Mouse (Mus musculus) liver, embryonic 14.5 days (tissue): ENCODE measurements around the gene Nop2. TPM values are rescaled to one million over a fixed set of nuclear protein-coding genes. Genes with fewer than 3 reads are reported as not detected.

Experiments used
- ATAC-seq: fragments of 200-750 bp; cut with Nextera tagmentation; 2 replicates; pipeline ENCODE4 v1.8.0; 2017; ENCODE audit warnings: moderate number of reproducible peaks, mild to moderate bottlenecking, moderate library complexity; ENCODE audit not compliant: insufficient read depth
- DNase-seq, 3 experiments: peaks; one replicate each; pipeline ENCODE4 v3.0.0-alpha.2; 2012 to 2013; ENCODE audit warnings: low read depth in 3 of 3, low spot score in 3 of 3
- H3K27ac ChIP-seq: fragments of 300-500 bp; sonication (generic); 2 replicates; pipeline ENCODE4 v1.5.1; 2014; ENCODE audit warnings: moderate library complexity, mild to moderate bottlenecking, control low read depth, inconsistent platforms
- H3K27me3 ChIP-seq: fragments of 300-500 bp; sonication (generic); 2 replicates; pipeline ENCODE4 v1.6.1; 2014; ENCODE audit warnings: mild to moderate bottlenecking, low read length, moderate library complexity; ENCODE audit not compliant: control insufficient read depth, insufficient read depth
- H3K36me3 ChIP-seq: fragments of 300-500 bp; sonication (generic); replicated peaks from 2 replicates; pipeline ENCODE4 v1.6.1; 2014; ENCODE audit warnings: low read depth; ENCODE audit not compliant: control insufficient read depth, insufficient read depth
- H3K4me1 ChIP-seq, 2 experiments: fragments of 200-500 bp in 1 of 2; fragments of 300-500 bp in 1 of 2; sonication (generic) in 1 of 2; replicated peaks; 2 replicates each; pipeline ENCODE4 v1.6.1; 2012 to 2014; ENCODE audit warnings: antibody characterized with exemption in 1 of 2, inconsistent platforms in 1 of 2, low read length in 1 of 2; ENCODE audit not compliant: control insufficient read depth in 2 of 2, insufficient read depth in 2 of 2
- H3K4me2 ChIP-seq: fragments of 300-500 bp; sonication (generic); 2 replicates; pipeline ENCODE4 v1.6.1; 2014; ENCODE audit warnings: low read depth, mild to moderate bottlenecking, control low read depth, moderate library complexity
- H3K4me3 ChIP-seq, 2 experiments: fragments of 200-500 bp in 1 of 2; fragments of 300-500 bp in 1 of 2; sonication (generic) in 1 of 2; 2 replicates each; pipeline ENCODE4 v1.5.1; 2012 to 2014; ENCODE audit warnings: low read depth in 2 of 2, low read length in 2 of 2, mild to moderate bottlenecking in 2 of 2, control low read depth in 1 of 2, inconsistent platforms in 1 of 2, moderate library complexity in 1 of 2; ENCODE audit not compliant: insufficient read depth in 1 of 2
- H3K9ac ChIP-seq: fragments of 300-500 bp; sonication (generic); replicated peaks from 2 replicates; pipeline ENCODE4 v1.6.1; 2014; ENCODE audit warnings: mild to moderate bottlenecking, control low read depth, moderate library complexity
- H3K9me3 ChIP-seq: fragments of 300-500 bp; sonication (generic); 2 replicates; pipeline ENCODE4 v1.6.1; 2016; ENCODE audit warnings: low read length, mixed read lengths; ENCODE audit not compliant: control insufficient read depth
- CTCF ChIP-seq: IDR thresholded peaks from 2 replicates; pipeline ENCODE4 v1.5.1; 2016; ENCODE audit warnings: antibody characterized with exemption, low read depth, control low read depth
- EP300 ChIP-seq: IDR thresholded peaks from 2 replicates; pipeline ENCODE4 v1.6.1; 2016; ENCODE audit warnings: antibody characterized with exemption, low read depth
- WGBS: fragments of 180-500 bp; shearing (Covaris S2); extraction: QIAGEN DNeasy Blood & Tissue Kit; methylation state at CpG from one replicate; pipeline ENCODE4 v1.1.7; 2014; ENCODE audit not compliant: insufficient replicate concordance; 5-methylcytosine and 5-hydroxymethylcytosine counted together
- polyA plus RNA-seq, 2 experiments: library from polyadenylated mRNA; depleted of rRNA in 1 of 2; stranded (reverse) in 1 of 2; unstranded in 1 of 2; fragments of >200 nt; fragmentation: Nextera tagmentation in 1 of 2; extraction: Ambion mirVana in 1 of 2; gene quantifications; 2 replicates each; pipeline versions ENCODE4 v1.2.1 to v1.2.3; 2012 to 2014

Nop2 gene
- polyA plus RNA-seq, 2 experiments = 24.5 to 33.1 TPM

DNA sequence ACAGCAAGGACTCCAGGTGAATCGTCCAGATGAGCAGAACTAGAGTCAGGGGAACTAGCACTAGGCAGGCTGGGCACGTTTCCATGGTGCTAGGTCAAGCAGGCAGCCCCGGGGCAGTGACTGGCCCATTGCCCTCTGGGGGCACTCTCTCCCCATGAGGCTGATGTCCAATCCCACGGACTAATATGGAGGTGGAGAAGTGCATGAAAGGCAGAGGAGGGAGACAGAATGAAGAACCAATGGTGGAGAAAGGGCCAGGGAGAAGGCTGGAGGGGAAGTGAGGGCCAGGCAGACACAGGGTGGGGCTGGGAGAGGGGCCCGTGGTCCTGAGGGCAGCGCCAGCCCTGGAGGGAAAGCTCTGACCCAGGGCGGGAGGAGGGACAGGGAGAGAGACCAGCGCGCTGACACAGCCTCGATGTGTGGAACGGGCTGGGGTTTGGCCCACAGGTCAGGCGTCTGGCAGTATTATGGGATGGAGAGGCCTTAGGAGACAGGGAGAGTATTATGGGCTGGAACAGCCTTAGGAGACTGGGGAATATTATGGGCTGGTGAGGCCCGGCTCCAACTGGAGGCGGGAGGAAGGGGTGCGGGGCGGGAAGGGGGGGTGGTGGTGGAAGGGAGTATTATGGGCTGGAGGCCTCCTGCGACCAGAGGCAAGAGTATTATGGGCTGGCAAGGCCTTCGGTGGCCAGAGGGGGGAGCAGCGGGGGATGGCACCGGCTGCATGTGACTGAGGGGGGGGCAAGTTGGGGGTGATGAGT, 43.0 kb upstream of the Nop2 start:
- H3K9ac ChIP-seq = peak overlapping the region; percentile 4
- peak overlapping the region; percentile 73 for H3K27ac ChIP-seq
- peak overlapping the region; percentile 74 for H3K4me2 ChIP-seq
- ATAC-seq (peak; percentile 70), DNase-seq (peak; percentile 60 to 69 (median 68))
- H3K27me3 ChIP-seq = no peaks in the 10 kb centered on the region
- WGBS = 5% methylated on average over 20 of the region's 20 CpGs
- H3K4me3 ChIP-seq = peak overlapping the region in 1 of 2 experiments; percentile 23; a peak in 1 of 4 replicates
- no peaks in the 10 kb centered on the region for H3K9me3 ChIP-seq
- H3K36me3 ChIP-seq = no peaks in the 10 kb centered on the region
- TF ChIP-seq CTCF = peak; percentile 40; the same call in 1 of the 2 replicates
- no peak for TF ChIP-seq EP300
- H3K4me1 ChIP-seq = peaks cover 24 to 26% of the 10 kb centered on the region in 2 experiments

- H3K4me2 ChIP-seq = peak overlapping the region; percentile 74
- H3K9me3 ChIP-seq = no peaks in the 10 kb centered on the region
- peak overlapping the region; percentile 49 for H3K9ac ChIP-seq
- TF ChIP-seq EP300 (no peak), CTCF (no peak)
- H3K4me3 ChIP-seq = peak overlapping the region; percentile 23 to 50; a peak in 3 of 4 replicates
- WGBS = 4% methylated on average over 15 of the region's 15 CpGs
- H3K36me3 ChIP-seq = no peaks in the 10 kb centered on the region
- DNase-seq = peak; percentile 63 to 72 (median 66)
- peak; percentile 74 for ATAC-seq
- H3K27me3 ChIP-seq = no peaks in the 10 kb centered on the region
- H3K27ac ChIP-seq = peak overlapping the region; percentile 73
- peaks cover 24 to 26% of the 10 kb centered on the region in 2 experiments for H3K4me1 ChIP-seq
Measured at GRCm38 (mm10) chr6:125089521-125090321, 42.0 kb upstream of the Nop2 start.

DNA sequence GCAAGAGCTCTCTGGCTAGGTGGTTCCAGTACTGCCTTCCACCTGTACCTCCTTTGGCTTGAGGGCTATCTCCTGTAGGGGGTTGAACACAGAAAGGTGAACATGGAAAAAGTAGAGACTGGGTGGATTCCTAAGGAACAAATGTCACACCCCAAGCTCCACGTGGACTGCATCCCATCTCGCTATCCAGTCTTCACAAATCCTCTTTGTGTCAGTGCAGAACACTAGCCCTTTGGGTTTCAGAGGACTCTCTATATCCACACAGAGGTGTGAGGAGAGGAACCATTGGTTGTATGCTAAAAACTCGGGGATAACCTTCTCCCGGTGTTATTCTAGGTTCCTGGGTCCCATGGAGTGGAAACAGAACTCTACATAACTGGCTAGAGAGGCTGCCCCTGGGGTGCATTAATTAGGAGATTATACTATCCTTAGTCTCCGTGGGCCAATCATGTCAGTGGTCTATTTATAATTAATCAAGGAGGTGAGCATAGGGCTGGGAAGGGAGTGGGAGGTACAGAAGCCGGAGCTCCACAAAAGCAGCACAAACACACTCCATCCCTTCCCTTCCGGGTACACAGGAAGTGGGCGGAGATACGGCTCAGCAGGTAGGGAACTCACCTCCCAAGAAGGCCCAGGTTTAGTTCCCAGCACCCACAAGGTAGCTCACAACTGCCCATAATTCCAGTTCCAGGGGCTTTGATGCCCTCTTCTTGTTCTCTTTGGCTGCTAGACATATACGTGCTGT, 41.2 kb upstream of the Nop2 start:
- H3K9me3 ChIP-seq = no peaks in the 10 kb centered on the region
- no peak for DNase-seq
- H3K27ac ChIP-seq = peak overlapping the region; percentile 65
- peak overlapping the region; percentile 74 for H3K4me2 ChIP-seq
- TF ChIP-seq CTCF (no peak), EP300 (no peak)
- H3K4me1 ChIP-seq = peaks cover 29 to 34% of the 10 kb centered on the region in 2 experiments
- H3K36me3 ChIP-seq = no peaks in the 10 kb centered on the region
- ATAC-seq = no peak
- H3K4me3 ChIP-seq = peak overlapping the region; percentile 2 to 23; a peak in 2 of 4 replicates
- peak overlapping the region; percentile 49 for H3K9ac ChIP-seq
- 61% methylated on average over 10 of the region's 10 CpGs for WGBS
- no peaks in the 10 kb centered on the region for H3K27me3 ChIP-seq

DNA sequence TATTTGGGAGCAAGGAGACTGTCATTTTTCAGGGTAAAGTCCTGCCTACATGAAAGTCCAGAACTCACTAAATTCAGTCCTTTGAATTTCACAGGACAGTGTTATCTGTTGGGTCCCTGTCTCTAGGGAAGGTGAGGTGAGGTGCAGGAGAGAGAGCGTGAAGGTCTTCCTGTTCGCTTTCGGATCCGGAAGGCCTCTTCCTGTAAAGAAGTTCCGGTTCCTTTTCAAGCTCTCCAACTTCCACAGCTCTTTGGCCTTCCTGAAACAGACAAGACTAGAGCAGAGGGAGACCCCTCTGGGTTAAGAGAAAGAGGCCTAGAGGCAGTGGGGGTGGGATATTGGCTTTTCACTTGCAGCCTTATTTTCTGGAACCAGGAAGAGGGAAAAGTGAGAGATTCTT, 39.3 kb upstream of the Nop2 start:
- no peak for DNase-seq
- ATAC-seq = no peak
- Histone ChIP-seq H3K9ac (no peak overlapping the region; the same call in 1 of the 2 replicates), H3K4me3 (no peak overlapping the region), H3K9me3 (no peaks in the 10 kb centered on the region), H3K4me1 (peaks cover 35 to 36% of the 10 kb centered on the region in 2 experiments), H3K27ac (0 out of 2 replicates have a peak overlapping the region, but pooled peaks have one; percentile 12), H3K36me3 (no peaks in the 10 kb centered on the region), H3K4me2 (no peak overlapping the region), H3K27me3 (no peaks in the 10 kb centered on the region)
- TF ChIP-seq EP300 (no peak), CTCF (no peak)
- 46% methylated on average over 5 of the region's 5 CpGs for WGBS
